Mouse (Mus musculus) liver, postnatal 0 days (tissue): ENCODE measurements around the gene Dclk1.

Experiments
- CTCF ChIP-seq: sonication (generic); IDR thresholded peaks from 2 replicates; pipeline ENCODE4 v1.5.1; 2016; ENCODE audit warnings: antibody characterized with exemption, low read depth
- EP300 ChIP-seq: IDR thresholded peaks from 2 replicates; pipeline ENCODE4 v1.6.1; 2016; ENCODE audit warnings: antibody characterized with exemption, low read depth, mild to moderate bottlenecking

- TF ChIP-seq EP300 (no peak), CTCF (no peak)
Measured at GRCm38 (mm10) chr3:55572297-55572681, 330.1 kb downstream of the Dclk1 start.
